Mouse (Mus musculus) CH12.LX (cell line): ENCODE measurements at regions not wholly inside any gene's neighbourhood (a gene's known extent, or its start where the extent isn't known, plus 50 kb on each side); places are given as distances from the start of the nearest gene placed in this dataset.

Experiments used
- DNase-seq: peaks from one replicate; pipeline ENCODE4 v3.0.0-alpha.2; 2013; ENCODE audit errors: extremely low read depth
- H3K27ac ChIP-seq: 2 replicates; pipeline ENCODE4 v1.5.1; 2012; ENCODE audit warnings: low read depth, mild to moderate bottlenecking, control low read depth, moderate library complexity; ENCODE audit not compliant: insufficient read depth
- H3K27me3 ChIP-seq: replicated peaks from 2 replicates; pipeline ENCODE3; 2012; ENCODE audit warnings: inconsistent platforms
- H3K36me3 ChIP-seq, 2 experiments: replicated peaks in 1 of 2; 2 replicates each; pipeline versions ENCODE3 to v1.6.1; 2012; ENCODE audit warnings: inconsistent platforms in 1 of 2, low read length in 1 of 2, mild to moderate bottlenecking in 1 of 2, mixed read lengths in 1 of 2, moderate library complexity in 1 of 2; ENCODE audit not compliant: control insufficient read depth in 1 of 2, insufficient read depth in 1 of 2
- H3K4me1 ChIP-seq, 2 experiments: 2 replicates each; pipeline ENCODE4 v1.6.1; 2012; ENCODE audit warnings: inconsistent platforms in 1 of 2, moderate library complexity in 1 of 2; ENCODE audit not compliant: insufficient read depth in 2 of 2, control insufficient read depth in 1 of 2
- H3K4me2 ChIP-seq: 2 replicates; pipeline ENCODE4 v1.6.1; 2012; ENCODE audit warnings: low read depth, mild to moderate bottlenecking, control low read depth; ENCODE audit not compliant: poor library complexity, insufficient read depth, severe bottlenecking
- H3K4me3 ChIP-seq, 3 experiments: fragments of 150-350 bp in 1 of 3; sonication (generic) in 1 of 3; replicated peaks in 1 of 3; 2 replicates each; pipeline versions ENCODE3 to v1.5.1; 2011 to 2012; ENCODE audit warnings: low read depth in 2 of 3, low read length in 2 of 3, mild to moderate bottlenecking in 2 of 3, moderate library complexity in 2 of 3, control low read depth in 1 of 3, improper control_type of control experiment in 1 of 3, inconsistent platforms in 1 of 3, mixed read lengths in 1 of 3; ENCODE audit not compliant: poor library complexity in 1 of 3
- H3K79me2 ChIP-seq: replicated peaks from 2 replicates; pipeline ENCODE4 v1.6.1; 2012; ENCODE audit warnings: mild to moderate bottlenecking, moderate library complexity; ENCODE audit not compliant: control insufficient read depth, poor library complexity, insufficient read depth, severe bottlenecking; ENCODE audit errors: extremely low read depth
- H3K9ac ChIP-seq: 2 replicates; pipeline ENCODE4 v1.6.1; 2012; ENCODE audit warnings: low read depth, mild to moderate bottlenecking, control low read depth, moderate library complexity; ENCODE audit not compliant: insufficient read depth
- H3K9me3 ChIP-seq: replicated peaks from 2 replicates; pipeline ENCODE3; 2012; ENCODE audit warnings: low read length, inconsistent platforms, mixed read lengths
- BHLHE40 ChIP-seq: IDR thresholded peaks from 2 replicates; pipeline ENCODE4 v1.6.1; 2011; ENCODE audit warnings: mild to moderate bottlenecking, low read depth, low read length, improper control_type of control experiment
- CHD2 ChIP-seq: IDR thresholded peaks from 2 replicates; pipeline ENCODE4 v1.6.1; 2011; ENCODE audit warnings: low read length, improper control_type of control experiment
- CTCF ChIP-seq, 2 experiments: IDR thresholded peaks in 1 of 2; conservative IDR thresholded peaks in 1 of 2; 2 replicates each; pipeline ENCODE4 v1.5.1; 2011 to 2012; ENCODE audit warnings: low read depth in 2 of 2, low read length in 2 of 2, improper control_type of control experiment in 1 of 2, inconsistent platforms in 1 of 2, mild to moderate bottlenecking in 1 of 2, moderate library complexity in 1 of 2
- ELF1 ChIP-seq: IDR thresholded peaks from 2 replicates; pipeline ENCODE4 v1.6.1; 2014; ENCODE audit warnings: low read depth, mild to moderate bottlenecking, inconsistent platforms, low read length, improper control_type of control experiment
- HCFC1 ChIP-seq: IDR thresholded peaks from 2 replicates; pipeline ENCODE4 v1.6.1; 2012; ENCODE audit warnings: low read depth, mild to moderate bottlenecking, inconsistent platforms, low read length, improper control_type of control experiment
- JUN ChIP-seq: IDR thresholded peaks from 2 replicates; pipeline ENCODE4 v1.6.1; 2011; ENCODE audit warnings: low read depth, mild to moderate bottlenecking, low read length, improper control_type of control experiment, moderate library complexity; ENCODE audit not compliant: insufficient read depth
- JUND ChIP-seq: conservative IDR thresholded peaks from 2 replicates; pipeline ENCODE4 v1.6.1; 2011; ENCODE audit warnings: low read depth, low read length, improper control_type of control experiment
- KAT2A ChIP-seq: IDR thresholded peaks from 2 replicates; pipeline ENCODE4 v1.6.1; 2012; ENCODE audit warnings: low read length, improper control_type of control experiment, inconsistent platforms; ENCODE audit not compliant: insufficient replicate concordance
- MAZ ChIP-seq: IDR thresholded peaks from 2 replicates; pipeline ENCODE4 v1.6.1; 2012; ENCODE audit warnings: low read depth, mild to moderate bottlenecking, inconsistent platforms, low read length, improper control_type of control experiment, moderate library complexity
- MYC ChIP-seq: IDR thresholded peaks from 2 replicates; pipeline ENCODE4 v1.6.1; 2011; ENCODE audit warnings: low read depth, mild to moderate bottlenecking, improper control_type of control experiment, low read length
- NELFE ChIP-seq: IDR thresholded peaks from 2 replicates; pipeline ENCODE4 v1.6.1; 2011; ENCODE audit warnings: low read depth, low read length, improper control_type of control experiment
- NRF1 ChIP-seq: IDR thresholded peaks from 2 replicates; pipeline ENCODE4 v1.6.1; 2014; ENCODE audit warnings: low read depth, mild to moderate bottlenecking, inconsistent platforms, low read length, improper control_type of control experiment, moderate library complexity
- POLR2A ChIP-seq: IDR thresholded peaks from 2 replicates; pipeline ENCODE4 v1.6.1; 2011; ENCODE audit warnings: low read depth, mild to moderate bottlenecking, improper control_type of control experiment, low read length
- POLR2AphosphoS2 ChIP-seq: IDR thresholded peaks from 2 replicates; pipeline ENCODE4 v1.6.1; 2011; ENCODE audit warnings: low read depth, low read length, improper control_type of control experiment
- RAD21 ChIP-seq: IDR thresholded peaks from 2 replicates; pipeline ENCODE4 v1.6.1; 2011; ENCODE audit warnings: low read depth, mild to moderate bottlenecking, low read length, improper control_type of control experiment, moderate library complexity
- RCOR1 ChIP-seq: conservative IDR thresholded peaks from 2 replicates; pipeline ENCODE4 v1.6.1; 2012; ENCODE audit warnings: low read depth, mild to moderate bottlenecking, inconsistent platforms, low read length, improper control_type of control experiment
- SMC3 ChIP-seq: IDR thresholded peaks from 2 replicates; pipeline ENCODE4 v1.6.1; 2011; ENCODE audit warnings: low read depth, low read length, improper control_type of control experiment
- UBTF ChIP-seq: IDR thresholded peaks from 2 replicates; pipeline ENCODE4 v1.6.1; 2012; ENCODE audit warnings: low read depth, mild to moderate bottlenecking, inconsistent platforms, low read length, improper control_type of control experiment, moderate library complexity
- USF1 ChIP-seq: IDR thresholded peaks from 2 replicates; pipeline ENCODE4 v1.6.1; 2014; ENCODE audit warnings: low read depth, mild to moderate bottlenecking, inconsistent platforms, low read length, improper control_type of control experiment
- USF2 ChIP-seq: conservative IDR thresholded peaks from 2 replicates; pipeline ENCODE4 v1.6.1; 2011; ENCODE audit warnings: low read depth, low read length, improper control_type of control experiment
- ZKSCAN1 ChIP-seq: IDR thresholded peaks from 2 replicates; pipeline ENCODE4 v1.6.1; 2012; ENCODE audit warnings: low read depth, inconsistent platforms, low read length, improper control_type of control experiment, borderline replicate concordance
- ZMIZ1 ChIP-seq: IDR thresholded peaks from 2 replicates; pipeline ENCODE4 v1.6.1; 2012; ENCODE audit warnings: low read depth, mild to moderate bottlenecking, inconsistent platforms, low read length, improper control_type of control experiment
- ZNF384 ChIP-seq: IDR thresholded peaks from 2 replicates; pipeline ENCODE4 v1.6.1; 2012; ENCODE audit warnings: low read depth, low read length, improper control_type of control experiment, inconsistent platforms
- dilution Hi-C: fragments of 300-500 bp; cut with MboI; formaldehyde crosslinking; loops from 2 replicates; pipeline ENCODE4 v1.14.3; 2020; ENCODE audit warnings: low sequenced_read_pairs; ENCODE audit not compliant: extremely low pct_unique_long_range_greater_than_20kb, extremely low pct_ligation_motif_present
- in situ Hi-C: fragments of 300-500 bp; cut with MboI; formaldehyde crosslinking; loops from 3 replicates; pipeline ENCODE4 v1.14.3; 2019; ENCODE audit warnings: low sequenced_read_pairs, low pct_ligation_motif_present, low pct_unique_long_range_greater_than_20kb, mixed read lengths

DNA sequence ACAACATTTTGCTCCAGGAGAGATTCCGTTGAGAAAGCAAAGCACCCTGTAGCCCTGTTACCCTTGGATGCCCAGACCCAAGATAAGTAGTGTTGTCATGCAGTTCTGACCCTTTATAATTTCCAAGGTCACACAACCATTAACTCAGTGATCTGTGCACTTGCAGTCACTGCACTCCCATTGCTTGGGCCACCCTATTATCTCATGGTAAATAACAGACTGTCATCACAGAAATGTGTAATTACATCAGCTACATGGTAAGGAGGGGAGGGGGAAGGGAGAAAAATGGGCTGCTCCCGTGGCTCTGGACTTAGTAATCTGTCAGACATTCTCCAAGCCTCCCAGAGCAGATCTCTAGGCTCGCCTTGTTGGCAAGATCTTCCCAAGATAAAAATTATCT, 93.8 kb upstream of the Cd180 start:
- H3K27ac ChIP-seq, result no peak overlapping the region
- no peaks in the 10 kb centered on the region for H3K27me3 ChIP-seq
- H3K79me2 ChIP-seq, result no peaks in the 10 kb centered on the region
- H3K4me3 ChIP-seq, result no peak overlapping the region
- DNase-seq, result no peak
- no peak overlapping the region for H3K4me2 ChIP-seq
- no peak for TF ChIP-seq UBTF
- TF ChIP-seq RCOR1, result no peak
- TF ChIP-seq ELF1, result no peak
- TF ChIP-seq NRF1, result no peak
- no peak for TF ChIP-seq NELFE
- TF ChIP-seq, all 38 proteins: peak for 0
- no peaks in the 10 kb centered on the region for H3K9me3 ChIP-seq
- H3K9ac ChIP-seq, result no peak overlapping the region
- in situ Hi-C loops (no loop called here), dilution Hi-C loops (no loop called here)
- H3K4me1 ChIP-seq, result peaks cover 5 to 12% of the 10 kb centered on the region in 2 experiments; a peak in 2 of 4 replicates
- no peaks in the 10 kb centered on the region for H3K36me3 ChIP-seq

DNA sequence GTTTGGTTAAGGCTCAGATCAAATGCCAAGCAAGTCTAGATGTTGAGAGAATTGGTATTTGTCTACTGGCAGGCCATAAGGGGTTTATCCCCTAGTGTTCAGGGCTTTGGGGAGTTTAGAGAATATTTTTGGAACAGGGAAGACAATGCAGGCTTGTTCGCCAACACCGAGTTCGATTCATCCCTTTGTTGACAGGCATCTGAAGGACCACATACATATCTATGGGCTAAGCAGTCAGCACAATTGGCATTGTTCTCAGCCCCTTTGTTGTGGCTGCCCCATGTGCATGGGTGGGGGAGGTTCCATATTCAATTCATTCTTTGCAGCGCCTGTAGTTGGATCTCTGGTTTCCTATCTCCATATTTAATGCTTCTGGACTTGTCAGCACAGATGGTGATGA, 93.3 kb upstream of the Cd180 start:
- no peaks in the 10 kb centered on the region for H3K27me3 ChIP-seq
- H3K4me1 ChIP-seq, result peaks cover 5 to 11% of the 10 kb centered on the region in 2 experiments; a peak in 2 of 4 replicates
- H3K4me3 ChIP-seq, result no peak overlapping the region
- dilution Hi-C loops, result no loop called here
- H3K9me3 ChIP-seq, result no peaks in the 10 kb centered on the region
- H3K27ac ChIP-seq, result no peak overlapping the region
- in situ Hi-C loops, result no loop called here
- no peaks in the 10 kb centered on the region for H3K36me3 ChIP-seq
- DNase-seq, result no peak
- no peak for TF ChIP-seq CTCF (conservative IDR thresholded peaks at IDR 0.05 in 1 of 2, IDR thresholded peaks at IDR 0.05 in 1 of 2; ENCODE audit: low read depth in 2 of 2, low read length in 2 of 2)
- no peak for TF ChIP-seq MAZ
- TF ChIP-seq SMC3, result no peak
- no peak for TF ChIP-seq NRF1
- TF ChIP-seq, all 38 proteins: peak for 0
- no peak overlapping the region for H3K4me2 ChIP-seq
- no peak overlapping the region for H3K9ac ChIP-seq
- no peaks in the 10 kb centered on the region for H3K79me2 ChIP-seq

GRCm38 (mm10) chr13:102624461-102624860, 68.9 kb upstream of the Cd180 start:
- H3K79me2 ChIP-seq, result no peaks in the 10 kb centered on the region
- no peaks in the 10 kb centered on the region for H3K4me1 ChIP-seq
- TF ChIP-seq KAT2A (no peak), MYC (no peak), CHD2 (no peak), POLR2A (no peak), HCFC1 (no peak), BHLHE40 (no peak), ELF1 (no peak), CTCF (conservative IDR thresholded peaks at IDR 0.05 in 1 of 2, IDR thresholded peaks at IDR 0.05 in 1 of 2; ENCODE audit: low read depth in 2 of 2, low read length in 2 of 2) (no peak), ZKSCAN1 (no peak), USF1 (no peak), POLR2AphosphoS2 (no peak), USF2 (no peak), RAD21 (no peak), NELFE (no peak), ZNF384 (no peak), ZMIZ1 (no peak), JUN (no peak), RCOR1 (no peak), JUND (no peak)
- dilution Hi-C loops, result no loop called here
- H3K36me3 ChIP-seq, result no peaks in the 10 kb centered on the region
- no peaks in the 10 kb centered on the region for H3K9me3 ChIP-seq
- H3K4me2 ChIP-seq, result no peak overlapping the region
- in situ Hi-C loops, result no loop called here
- no peaks in the 10 kb centered on the region for H3K27me3 ChIP-seq
- H3K9ac ChIP-seq, result no peak overlapping the region
- H3K27ac ChIP-seq, result no peak overlapping the region
- no peak for DNase-seq
- no peak overlapping the region for H3K4me3 ChIP-seq
